Comparison of ENCODE assay signal across 19 mouse cellular contexts in genomic region chr1:37308021-37308742, GRCm38 (mm10). TPM values are rescaled to one million over a fixed set of nuclear protein-coding genes. Genes with fewer than 3 reads are reported as not detected.
DNase-seq lines count a peak whose midpoint lies in the region; ATAC-seq and TF ChIP-seq lines count a peak whose summit lies in the region.
"Had no signal": no experiment of that assay in that cellular context is flagged by ENCODE, and none has a peak within 500 bp of the region (broad histone marks: within the 10 kb centered on the region; RNA-seq: fewer than 3 reads in every experiment).

No protein-coding gene starts in this region.

- no peaks in the 10 kb centered on the region for H3K36me3 ChIP-seq in hindbrain, postnatal 0 days (ENCODE audit: insufficient read depth, low read length)
- H3K36me3 ChIP-seq in hindbrain, embryonic 10.5 days = no peaks in the 10 kb centered on the region
- peaks cover 0 to 5% of the 10 kb centered on the region in 2 experiments; a peak in 2 of 4 replicates for H3K36me3 ChIP-seq in MEL (ENCODE audit: control insufficient read depth in 1 of 2, insufficient read depth in 2 of 2, low read length in 2 of 2)
- no peaks in the 10 kb centered on the region for H3K36me3 ChIP-seq in small intestine, adult 2 months (ENCODE audit: control insufficient read depth, insufficient read depth, low read length)
- H3K36me3 ChIP-seq: embryonic facial prominence, embryonic 12.5 days; forebrain, embryonic 15.5 days; heart, embryonic 15.5 days; intestine, embryonic 15.5 days; midbrain, embryonic 12.5 days; stomach, embryonic 15.5 days had no signal

- no peak for TF ChIP-seq POLR2A in MEL (IDR thresholded peaks at IDR 0.05; ENCODE audit: control insufficient read depth in 1 of 2, insufficient read depth in 1 of 2, low read depth in 1 of 2, low read length in 2 of 2, poor library complexity in 1 of 2)
- TF ChIP-seq POLR2A in small intestine, adult 2 months (IDR thresholded peaks at IDR 0.05; ENCODE audit: low read depth, low read length) = no peak

- no peak overlapping the region for H3K4me2 ChIP-seq in hindbrain, postnatal 0 days (ENCODE audit: low read depth, low read length)
- H3K4me2 ChIP-seq: embryonic facial prominence, embryonic 12.5 days; forebrain, embryonic 15.5 days; heart, embryonic 15.5 days; intestine, embryonic 15.5 days; midbrain, embryonic 12.5 days; stomach, embryonic 15.5 days had no signal

- no peak for TF ChIP-seq RAD21 in MEL (IDR thresholded peaks at IDR 0.05; ENCODE audit: low read depth, low read length)

- no peaks in the 10 kb centered on the region for H3K4me1 ChIP-seq in hindbrain, postnatal 0 days (ENCODE audit: insufficient read depth, low read length)
- H3K4me1 ChIP-seq in hindbrain, embryonic 10.5 days (replicated peaks) = no peaks in the 10 kb centered on the region
- peaks cover 8 to 17% of the 10 kb centered on the region in 2 experiments for H3K4me1 ChIP-seq in MEL (ENCODE audit: control insufficient read depth in 1 of 2, insufficient read depth in 2 of 2, low read length in 2 of 2)
- peaks cover 31% of the 10 kb centered on the region for H3K4me1 ChIP-seq in small intestine, adult 2 months (ENCODE audit: control insufficient read depth, insufficient read depth, insufficient read length, low read length)
- H3K4me1 ChIP-seq: embryonic facial prominence, embryonic 12.5 days; forebrain, embryonic 15.5 days; stomach, embryonic 15.5 days had no signal

- no peaks in the 10 kb centered on the region for H3K79me2 ChIP-seq in MEL (ENCODE audit: control insufficient read depth, insufficient read depth, low read length, poor library complexity)

- 88% methylated on average over 8 of the region's 8 CpGs for WGBS in hindbrain, postnatal 0 days
- WGBS in hindbrain, embryonic 10.5 days = 85% methylated on average over 8 of the region's 8 CpGs
- 46% methylated on average over 8 of the region's 8 CpGs for WGBS in small intestine, adult 2 months

- no peak overlapping the region for H3K4me3 ChIP-seq in hindbrain, postnatal 0 days (ENCODE audit: low read length)
- H3K4me3 ChIP-seq in hindbrain, embryonic 10.5 days = no peak overlapping the region
- no peak overlapping the region for H3K4me3 ChIP-seq in MEL (ENCODE audit: control insufficient read depth in 1 of 2, insufficient read depth in 1 of 2, low read depth in 2 of 2, low read length in 2 of 2)
- no peak overlapping the region for H3K4me3 ChIP-seq in small intestine, adult 2 months (ENCODE audit: low read depth, low read length)
- H3K4me3 ChIP-seq: embryonic facial prominence, embryonic 12.5 days; forebrain, embryonic 15.5 days; heart, embryonic 15.5 days; intestine, embryonic 15.5 days; midbrain, embryonic 12.5 days; stomach, embryonic 15.5 days had no signal

- no peak overlapping the region for H3K9ac ChIP-seq in hindbrain, postnatal 0 days (replicated peaks; ENCODE audit: low read length)
- no peak overlapping the region for H3K9ac ChIP-seq in MEL (ENCODE audit: control insufficient read depth, low read depth, low read length, poor library complexity, severe bottlenecking)
- H3K9ac ChIP-seq: embryonic facial prominence, embryonic 12.5 days; forebrain, embryonic 15.5 days; heart, embryonic 15.5 days; intestine, embryonic 15.5 days; midbrain, embryonic 12.5 days; stomach, embryonic 15.5 days had no signal

- 0 out of 2 replicates have a peak, but pooled peaks have one; percentile 15 for ATAC-seq in hindbrain, postnatal 0 days
- ATAC-seq: forebrain, embryonic 15.5 days; intestine, embryonic 15.5 days; lung, postnatal 0 days had no signal

- TF ChIP-seq CTCF in hindbrain, postnatal 0 days (IDR thresholded peaks at IDR 0.05; ENCODE audit: low read depth) = no peak
- TF ChIP-seq CTCF in MEL (IDR thresholded peaks at IDR 0.05 in 2 of 3, conservative IDR thresholded peaks at IDR 0.05 in 1 of 3; ENCODE audit: control insufficient read depth in 1 of 3, insufficient read depth in 1 of 3, low read depth in 2 of 3, low read length in 3 of 3, poor library complexity in 1 of 3, severe bottlenecking in 1 of 3) = no peak
- no peak for TF ChIP-seq CTCF in small intestine, adult 2 months (IDR thresholded peaks at IDR 0.05; ENCODE audit: extremely low read depth, insufficient read length, insufficient replicate concordance, low read depth, low read length)

- no peak for TF ChIP-seq EP300 in MEL (IDR thresholded peaks at IDR 0.05; ENCODE audit: low read depth in 1 of 2, low read length in 2 of 2)

- H3K27ac ChIP-seq in hindbrain, postnatal 0 days = no peak overlapping the region
- H3K27ac ChIP-seq in hindbrain, embryonic 10.5 days = no peak overlapping the region
- no peak overlapping the region for H3K27ac ChIP-seq in MEL (ENCODE audit: control insufficient read depth, low read depth, low read length)
- H3K27ac ChIP-seq in small intestine, adult 2 months (ENCODE audit: insufficient read depth, low read depth, low read length) = peak overlapping the region; percentile 53; the same call in 1 of the 2 replicates
- H3K27ac ChIP-seq: embryonic facial prominence, embryonic 12.5 days; forebrain, embryonic 15.5 days; heart, embryonic 15.5 days; intestine, embryonic 15.5 days; midbrain, embryonic 12.5 days; stomach, embryonic 15.5 days had no signal

- H3K27me3 ChIP-seq in hindbrain, postnatal 0 days (ENCODE audit: insufficient read depth, low read length) = no peaks in the 10 kb centered on the region
- no peaks in the 10 kb centered on the region for H3K27me3 ChIP-seq in hindbrain, embryonic 10.5 days (ENCODE audit: insufficient read depth, poor library complexity, severe bottlenecking)
- no peaks in the 10 kb centered on the region for H3K27me3 ChIP-seq in MEL (ENCODE audit: control insufficient read depth in 1 of 2, insufficient read depth in 2 of 2, low read length in 2 of 2)
- H3K27me3 ChIP-seq in small intestine, adult 2 months (ENCODE audit: control insufficient read depth, insufficient read depth, low read length) = no peaks in the 10 kb centered on the region
- H3K27me3 ChIP-seq: embryonic facial prominence, embryonic 12.5 days; forebrain, embryonic 15.5 days; heart, embryonic 15.5 days; intestine, embryonic 15.5 days; midbrain, embryonic 12.5 days; stomach, embryonic 15.5 days had no signal

- DNase-seq in hindbrain, postnatal 0 days (ENCODE audit: low spot score) = no peak
- no peak for DNase-seq in hindbrain, embryonic 10.5 days (ENCODE audit: low spot score)
- peak; percentile 30 for DNase-seq in MEL (ENCODE audit: low read depth, low spot score)
- DNase-seq in induced T-regulatory cell, adult 2 months (ENCODE audit: low read depth) = peak; percentile 75
- no peak for DNase-seq in lung, postnatal 36 days
- DNase-seq in right cerebral cortex, postnatal 10 days (ENCODE audit: low spot score in 2 of 2) = no peak
- DNase-seq in lung, postnatal 10 days = no peak
- DNase-seq: adrenal gland, adult 8-10 months; cerebellum, adult 2 months; retina, postnatal 1 day; thymus, adult 2 months had no signal

- H3K9me3 ChIP-seq in hindbrain, postnatal 0 days (ENCODE audit: low read length) = peaks cover 2% of the 10 kb centered on the region; the same call in 1 of the 2 replicates
- 0 out of 2 replicates have a peak, but pooled peaks cover 7% of the 10 kb centered on the region for H3K9me3 ChIP-seq in hindbrain, embryonic 10.5 days
- H3K9me3 ChIP-seq in MEL (replicated peaks; ENCODE audit: insufficient read depth, low read length) = no peaks in the 10 kb centered on the region
- H3K9me3 ChIP-seq: forebrain, embryonic 15.5 days; heart, embryonic 15.5 days; intestine, embryonic 15.5 days; stomach, embryonic 15.5 days had no signal

TF ChIP-seq in MEL, 35 proteins besides CTCF, POLR2A, EP300 and RAD21:
- TF ChIP-seq TAL1 (IDR thresholded peaks at IDR 0.05; ENCODE audit: low read length) (no peak), GABPA (IDR thresholded peaks at IDR 0.05; ENCODE audit: low read depth, low read length) (no peak), MAX (IDR thresholded peaks at IDR 0.05; ENCODE audit: low read length) (no peak)

RNA-seq across cellular contexts. Expression of gene Inpp4a, which starts 8.5 kb away (rescaled TPM):
- total RNA-seq in hindbrain, postnatal 0 days (2014; rRNA removed) = 45.3 and 53.6 TPM in 2 replicates
- polyA plus RNA-seq in hindbrain, postnatal 0 days (2015; fragmentation: Nextera tagmentation; extraction: Ambion mirVana) = 82.5 and 83.7 TPM in 2 replicates
- polyA plus RNA-seq in hindbrain, embryonic 10.5 days (2016; fragmentation: Nextera tagmentation; extraction: Ambion mirVana) = 14.5 and 21.8 TPM in 2 replicates
- total RNA-seq in MEL (2012; rRNA removed) = 1.6 and 2.4 TPM in 2 replicates
- polyA plus RNA-seq in MEL (2012; ENCODE audit: insufficient read depth in 1 of 2, insufficient read length in 2 of 2, low read depth in 1 of 2, low replicate concordance in 2 of 2, missing spikeins in 1 of 2) = 1 to 10 TPM in 1 of 2 experiments, not detected in 1; 5.0 TPM
- 11.3 and 28.6 TPM in 2 replicates for polyA plus RNA-seq in small intestine, adult 2 months (2012; rRNA removed)

Comparison
In these comparisons a context has a peak if more than half of its experiments do, and no peak if none do; other contexts are left out.
1. DNase-seq: peak in MEL (single experiment) and induced T-regulatory cell, adult 2 months (single experiment); none in hindbrain, postnatal 0 days (single experiment), hindbrain, embryonic 10.5 days (single experiment), lung, postnatal 36 days (single experiment), right cerebral cortex, postnatal 10 days (0 of 2) and lung, postnatal 10 days (single experiment).